Mouse (Mus musculus) liver, embryonic 16.5 days (tissue): ENCODE measurements around the gene Epb41l2. TPM values are rescaled to one million over a fixed set of nuclear protein-coding genes. Genes with fewer than 3 reads are reported as not detected.

Experiments
- ATAC-seq: fragments of 200-750 bp; cut with Nextera tagmentation; 2 replicates; pipeline ENCODE4 v1.8.0; 2017; ENCODE audit warnings: low read depth, mild to moderate bottlenecking, moderate number of reproducible peaks, moderate library complexity
- H3K27ac ChIP-seq: fragments of 300-500 bp; sonication (generic); 2 replicates; pipeline ENCODE4 v1.5.1; 2014; ENCODE audit warnings: mild to moderate bottlenecking, low read length
- H3K27me3 ChIP-seq: fragments of 300-500 bp; sonication (generic); 2 replicates; pipeline ENCODE4 v1.6.1; 2014; ENCODE audit warnings: low read depth, low read length, mixed read lengths; ENCODE audit not compliant: control insufficient read depth, insufficient read depth
- H3K36me3 ChIP-seq: fragments of 300-500 bp; sonication (generic); 2 replicates; pipeline ENCODE4 v1.6.1; 2014; ENCODE audit warnings: mild to moderate bottlenecking; ENCODE audit not compliant: control insufficient read depth, insufficient read depth
- H3K4me1 ChIP-seq: fragments of 300-500 bp; sonication (generic); 2 replicates; pipeline ENCODE4 v1.6.1; 2014; ENCODE audit warnings: low read depth, low read length, mixed read lengths; ENCODE audit not compliant: control insufficient read depth
- H3K4me2 ChIP-seq: fragments of 300-500 bp; sonication (generic); 2 replicates; pipeline ENCODE4 v1.6.1; 2014; ENCODE audit warnings: low read depth, low read length, mixed read lengths
- H3K4me3 ChIP-seq: fragments of 300-500 bp; sonication (generic); 2 replicates; pipeline ENCODE4 v1.5.1; 2014; ENCODE audit warnings: low read depth, mild to moderate bottlenecking, low read length
- H3K9ac ChIP-seq: fragments of 300-500 bp; sonication (generic); 2 replicates; pipeline ENCODE4 v1.6.1; 2014; ENCODE audit warnings: low read depth, low read length
- H3K9me3 ChIP-seq: fragments of 300-500 bp; sonication (generic); replicated peaks from 2 replicates; pipeline ENCODE4 v1.6.1; 2016; ENCODE audit warnings: low read length; ENCODE audit not compliant: control insufficient read depth
- WGBS: fragments of 180-500 bp; shearing (Covaris S2); extraction: QIAGEN DNeasy Blood & Tissue Kit; methylation state at CpG from one replicate; pipeline ENCODE4 v1.1.7; 2014; ENCODE audit not compliant: insufficient replicate concordance; 5-methylcytosine and 5-hydroxymethylcytosine counted together
- polyA plus RNA-seq: library from polyadenylated mRNA; unstranded; fragments of >200 nt; fragmentation: Nextera tagmentation; extraction: Ambion mirVana; gene quantifications from 2 replicates; pipeline ENCODE4 v1.2.1, GENCODE M21; 2015

Gene Epb41l2
- polyA plus RNA-seq, 1 experiment from 2014 or later: 11.9 TPM

- no peaks in the 10 kb centered on the region for H3K36me3 ChIP-seq
- no peak overlapping the region for H3K4me2 ChIP-seq
- no peak overlapping the region for H3K9ac ChIP-seq
- no peak overlapping the region for H3K27ac ChIP-seq
- H3K4me1 ChIP-seq: no peaks in the 10 kb centered on the region
- WGBS: 67% methylated on average over 4 of the region's 4 CpGs
- no peak overlapping the region for H3K4me3 ChIP-seq
- H3K9me3 ChIP-seq: no peaks in the 10 kb centered on the region
- ATAC-seq: no peak
- H3K27me3 ChIP-seq: no peaks in the 10 kb centered on the region
Observed at GRCm38 (mm10) chr10:25325690-25326089, 33.9 kb upstream of the Epb41l2 start.

- Histone ChIP-seq H3K36me3 (no peaks in the 10 kb centered on the region), H3K9me3 (no peaks in the 10 kb centered on the region), H3K4me1 (no peaks in the 10 kb centered on the region), H3K9ac (no peak overlapping the region), H3K4me2 (no peak overlapping the region), H3K4me3 (no peak overlapping the region), H3K27ac (no peak overlapping the region), H3K27me3 (no peaks in the 10 kb centered on the region)
- ATAC-seq: no peak
- WGBS: 73% methylated on average over 6 of the region's 6 CpGs
Observed at GRCm38 (mm10) chr10:25327511-25327910, 32.1 kb upstream of the Epb41l2 start.

- H3K9ac ChIP-seq: no peak overlapping the region
- H3K4me3 ChIP-seq: no peak overlapping the region
- no peak overlapping the region for H3K27ac ChIP-seq
- no peak for ATAC-seq
- H3K27me3 ChIP-seq: no peaks in the 10 kb centered on the region
- no peaks in the 10 kb centered on the region for H3K4me1 ChIP-seq
- WGBS: 70% methylated on average over 7 of the region's 7 CpGs
- no peaks in the 10 kb centered on the region for H3K36me3 ChIP-seq
- no peak overlapping the region for H3K4me2 ChIP-seq
- no peaks in the 10 kb centered on the region for H3K9me3 ChIP-seq
Observed at GRCm38 (mm10) chr10:25330094-25330493, 29.5 kb upstream of the Epb41l2 start.

GRCm38 (mm10) chr10:25331321-25332049, 28.1 kb upstream of the Epb41l2 start:
- no peak overlapping the region for H3K27ac ChIP-seq
- ATAC-seq: peak; percentile 48
- H3K27me3 ChIP-seq: no peaks in the 10 kb centered on the region

GRCm38 (mm10) chr10:25333390-25334079, 26.1 kb upstream of the Epb41l2 start:
- Histone ChIP-seq H3K4me2 (no peak overlapping the region), H3K9me3 (no peaks in the 10 kb centered on the region), H3K36me3 (no peaks in the 10 kb centered on the region), H3K9ac (no peak overlapping the region), H3K4me3 (no peak overlapping the region), H3K27ac (no peak overlapping the region), H3K27me3 (no peaks in the 10 kb centered on the region), H3K4me1 (no peaks in the 10 kb centered on the region)
- WGBS: 68% methylated on average over 4 of the region's 4 CpGs
- no peak for ATAC-seq

More at GRCm38 (mm10) chr10:25331321-25332049, 28.1 kb upstream of the Epb41l2 start:
- no peaks in the 10 kb centered on the region for H3K36me3 ChIP-seq
- 53% methylated on average over 9 of the region's 9 CpGs for WGBS
- no peak overlapping the region for H3K4me2 ChIP-seq
- no peaks in the 10 kb centered on the region for H3K9me3 ChIP-seq
- no peak overlapping the region for H3K9ac ChIP-seq
- no peaks in the 10 kb centered on the region for H3K4me1 ChIP-seq
- no peak overlapping the region for H3K4me3 ChIP-seq

GRCm38 (mm10) chr10:25340675-25341074, 18.9 kb upstream of the Epb41l2 start:
- Histone ChIP-seq H3K4me1 (no peaks in the 10 kb centered on the region), H3K27me3 (no peaks in the 10 kb centered on the region), H3K9me3 (no peaks in the 10 kb centered on the region), H3K4me2 (no peak overlapping the region), H3K27ac (no peak overlapping the region), H3K4me3 (no peak overlapping the region), H3K9ac (no peak overlapping the region), H3K36me3 (no peaks in the 10 kb centered on the region)
- WGBS: 79% methylated on average over 5 of the region's 5 CpGs
- no peak for ATAC-seq

- H3K27me3 ChIP-seq: no peaks in the 10 kb centered on the region
- H3K9me3 ChIP-seq: no peaks in the 10 kb centered on the region
- no peak overlapping the region for H3K4me3 ChIP-seq
- no peak for ATAC-seq
- no peaks in the 10 kb centered on the region for H3K4me1 ChIP-seq
- H3K9ac ChIP-seq: no peak overlapping the region
- no peak overlapping the region for H3K4me2 ChIP-seq
- no peaks in the 10 kb centered on the region for H3K36me3 ChIP-seq
- H3K27ac ChIP-seq: no peak overlapping the region
Observed at GRCm38 (mm10) chr10:25342801-25343200, 16.8 kb upstream of the Epb41l2 start.

GRCm38 (mm10) chr10:25353941-25354340, 5.7 kb upstream of the Epb41l2 start:
- H3K4me3 ChIP-seq: no peak overlapping the region
- no peaks in the 10 kb centered on the region for H3K9me3 ChIP-seq
- H3K9ac ChIP-seq: no peak overlapping the region
- H3K4me2 ChIP-seq: no peak overlapping the region
- no peaks in the 10 kb centered on the region for H3K36me3 ChIP-seq
- 74% methylated on average over 3 of the region's 3 CpGs for WGBS
- H3K27me3 ChIP-seq: no peaks in the 10 kb centered on the region
- no peak for ATAC-seq
- no peaks in the 10 kb centered on the region for H3K4me1 ChIP-seq
- no peak overlapping the region for H3K27ac ChIP-seq

- Histone ChIP-seq H3K4me3 (no peak overlapping the region), H3K9ac (no peak overlapping the region), H3K9me3 (no peaks in the 10 kb centered on the region), H3K4me2 (no peak overlapping the region), H3K27ac (no peak overlapping the region), H3K4me1 (peaks cover 2% of the 10 kb centered on the region; the same call in 1 of the 2 replicates), H3K36me3 (no peaks in the 10 kb centered on the region), H3K27me3 (no peaks in the 10 kb centered on the region)
- ATAC-seq: no peak
- 74% methylated on average over 7 of the region's 7 CpGs for WGBS
Observed at GRCm38 (mm10) chr10:25354390-25354789, 5.2 kb upstream of the Epb41l2 start.
